Mouse (Mus musculus) thymus, adult 2 months (tissue): ENCODE data around the gene Cdk20. TPM values are rescaled to one million over a fixed set of nuclear protein-coding genes. Genes with fewer than 3 reads are reported as not detected.

Experiments
- DNase-seq: peaks from one replicate; pipeline ENCODE4 v3.0.0; 2021
- H3K27ac ChIP-seq: fragments of 200-500 bp; 2 replicates; pipeline ENCODE4 v1.5.1; 2012; ENCODE audit warnings: low read length, control low read depth; ENCODE audit not compliant: control insufficient read depth, insufficient read depth
- H3K27me3 ChIP-seq: fragments of 200-500 bp; 2 replicates; pipeline ENCODE4 v1.6.1; 2012; ENCODE audit warnings: mild to moderate bottlenecking, low read length, moderate library complexity, mixed read lengths; ENCODE audit not compliant: control insufficient read depth, insufficient read depth
- H3K36me3 ChIP-seq: fragments of 200-500 bp; 2 replicates; pipeline ENCODE4 v1.6.1; 2012; ENCODE audit warnings: mild to moderate bottlenecking, low read length, moderate library complexity; ENCODE audit not compliant: control insufficient read depth, insufficient read depth
- H3K4me1 ChIP-seq: fragments of 200-500 bp; replicated peaks from 2 replicates; pipeline ENCODE4 v1.6.1; 2012; ENCODE audit warnings: low read length; ENCODE audit not compliant: control insufficient read depth, insufficient read depth
- H3K4me3 ChIP-seq: fragments of 200-500 bp; 2 replicates; pipeline ENCODE4 v1.5.1; 2012; ENCODE audit warnings: mild to moderate bottlenecking, low read length, control low read depth, moderate library complexity; ENCODE audit not compliant: control insufficient read depth, insufficient read depth
- CTCF ChIP-seq: fragments of 200-500 bp; IDR thresholded peaks from 2 replicates; pipeline ENCODE4 v1.5.1; 2012; ENCODE audit warnings: mild to moderate bottlenecking, control low read depth, low read length, moderate library complexity, borderline replicate concordance; ENCODE audit not compliant: control insufficient read depth, poor library complexity, insufficient read depth; ENCODE audit errors: extremely low read depth
- POLR2A ChIP-seq: fragments of 200-500 bp; IDR thresholded peaks from 2 replicates; pipeline ENCODE4 v1.6.1; 2012; ENCODE audit warnings: mild to moderate bottlenecking, low read length, control low read depth, moderate library complexity; ENCODE audit not compliant: control insufficient read depth, poor library complexity, insufficient read depth; ENCODE audit errors: extremely low read depth
- WGBS: fragments of 180-500 bp; shearing (Covaris S2); methylation state at CpG from one replicate; pipeline ENCODE4 v1.1.7; 2018; 5-methylcytosine and 5-hydroxymethylcytosine counted together
- polyA plus RNA-seq: library from polyadenylated mRNA; depleted of rRNA; stranded (reverse); fragments of >200 nt; gene quantifications from 2 replicates; pipeline ENCODE4 v1.2.3, GENCODE M21; 2012; rRNA removed

Gene Cdk20
- polyA plus RNA-seq, 1 experiment, result 128 TPM

GRCm38 (mm10) chr13:64465166-64465565 is 33.1 kb downstream of the Cdk20 start:
- H3K4me3 ChIP-seq, result no peak overlapping the region
- TF ChIP-seq CTCF (no peak), POLR2A (no peak)
- 81% methylated on average over 9 of the region's 9 CpGs for WGBS
- no peaks in the 10 kb centered on the region for H3K4me1 ChIP-seq
- H3K36me3 ChIP-seq, result no peaks in the 10 kb centered on the region
- H3K27me3 ChIP-seq, result no peaks in the 10 kb centered on the region
- no peak overlapping the region for H3K27ac ChIP-seq
- DNase-seq, result no peak

- H3K4me1 ChIP-seq, result no peaks in the 10 kb centered on the region
- no peaks in the 10 kb centered on the region for H3K36me3 ChIP-seq
- no peak for TF ChIP-seq CTCF
- no peak for TF ChIP-seq POLR2A
- 76% methylated on average over 6 of the region's 6 CpGs for WGBS
- H3K4me3 ChIP-seq, result no peak overlapping the region
- DNase-seq, result no peak
- no peak overlapping the region for H3K27ac ChIP-seq
- H3K27me3 ChIP-seq, result no peaks in the 10 kb centered on the region
Observed at GRCm38 (mm10) chr13:64467886-64468285, 35.8 kb downstream of the Cdk20 start.

GRCm38 (mm10) chr13:64477968-64478367 is 45.9 kb downstream of the Cdk20 start:
- H3K27me3 ChIP-seq, result no peaks in the 10 kb centered on the region
- H3K27ac ChIP-seq, result no peak overlapping the region
- no peak for TF ChIP-seq CTCF
- TF ChIP-seq POLR2A, result no peak
- H3K36me3 ChIP-seq, result no peaks in the 10 kb centered on the region
- no peak for DNase-seq
- no peak overlapping the region for H3K4me3 ChIP-seq
- no peaks in the 10 kb centered on the region for H3K4me1 ChIP-seq
- 86% methylated on average over 4 of the region's 4 CpGs for WGBS

- Histone ChIP-seq H3K36me3 (no peaks in the 10 kb centered on the region), H3K27ac (no peak overlapping the region), H3K4me3 (no peak overlapping the region), H3K27me3 (no peaks in the 10 kb centered on the region), H3K4me1 (no peaks in the 10 kb centered on the region)
- no peak for TF ChIP-seq CTCF
- no peak for TF ChIP-seq POLR2A
- whole genome bisulfite sequencing, result 88% methylated on average over 3 of the region's 3 CpGs
- no peak for DNase-seq
Observed at GRCm38 (mm10) chr13:64479960-64480359, 47.8 kb downstream of the Cdk20 start.

GRCm38 (mm10) chr13:64489886-64490285 is 57.8 kb downstream of the Cdk20 start:
- DNase-seq, result no peak
- Histone ChIP-seq H3K4me1 (no peaks in the 10 kb centered on the region), H3K27me3 (no peaks in the 10 kb centered on the region), H3K4me3 (no peak overlapping the region), H3K36me3 (no peaks in the 10 kb centered on the region), H3K27ac (no peak overlapping the region)
- TF ChIP-seq CTCF (no peak), POLR2A (no peak)
- WGBS, result 90% methylated on average over 6 of the region's 6 CpGs

Other genes with a start within 250 kb of the Cdk20 start
- gene Cdc14b, start 157.0 kb upstream of the Cdk20 start, polyA plus RNA-seq, result 3.2 and 4.7 TPM in 2 replicates
- gene Aaed1, start 119.6 kb upstream of the Cdk20 start, polyA plus RNA-seq, result 5.1 and 5.5 TPM in 2 replicates
- 292 and 586 TPM in 2 replicates for gene Ctsl, start 61.4 kb upstream of the Cdk20 start, polyA plus RNA-seq
- gene Fam240b, start 65.5 kb downstream of the Cdk20 start, polyA plus RNA-seq, result not detected in 2 replicates